Mouse (Mus musculus) midbrain, postnatal 0 days (tissue): Measurements from ENCODE around the gene Ldlrad3. TPM values are rescaled to one million over a fixed set of nuclear protein-coding genes. Genes with fewer than 3 reads are reported as not detected.
A peak's percentile ranks its signal among the peaks of the same experiment; 100 is the strongest.

Experiments used
- ATAC-seq: fragments of 200-750 bp; cut with Nextera tagmentation; 2 replicates; pipeline ENCODE4 v1.8.0; 2017; ENCODE audit warnings: moderate number of reproducible peaks, mild to moderate bottlenecking, moderate TSS enrichment, moderate library complexity; ENCODE audit not compliant: low FRiP score
- DNase-seq: peaks from one replicate; pipeline ENCODE4 v3.0.0-alpha.2; 2015; ENCODE audit warnings: low spot score
- H3K27ac ChIP-seq: fragments of 300-500 bp; sonication (generic); 2 replicates; pipeline ENCODE4 v1.5.1; 2014; ENCODE audit warnings: low read depth, mild to moderate bottlenecking, low read length, mixed read lengths
- H3K27me3 ChIP-seq: fragments of 300-500 bp; sonication (generic); 2 replicates; pipeline ENCODE4 v1.6.1; 2014; ENCODE audit warnings: low read length, control low read depth, mixed read lengths; ENCODE audit not compliant: insufficient read depth
- H3K36me3 ChIP-seq: fragments of 300-500 bp; sonication (generic); 2 replicates; pipeline ENCODE4 v1.6.1; 2014; ENCODE audit warnings: low read length, control low read depth, mixed read lengths; ENCODE audit not compliant: insufficient read depth
- H3K4me1 ChIP-seq: fragments of 300-500 bp; sonication (generic); 2 replicates; pipeline ENCODE4 v1.6.1; 2014; ENCODE audit warnings: mild to moderate bottlenecking, control low read depth, antibody characterized with exemption, low read length, mixed read lengths; ENCODE audit not compliant: insufficient read depth
- H3K4me2 ChIP-seq: fragments of 300-500 bp; sonication (generic); 2 replicates; pipeline ENCODE4 v1.6.1; 2014; ENCODE audit warnings: low read depth, mild to moderate bottlenecking, low read length, mixed read lengths; ENCODE audit not compliant: poor library complexity, severe bottlenecking
- H3K4me3 ChIP-seq: fragments of 300-500 bp; sonication (generic); 2 replicates; pipeline ENCODE4 v1.5.1; 2014; ENCODE audit warnings: low read depth, mild to moderate bottlenecking, low read length, moderate library complexity
- H3K9ac ChIP-seq: fragments of 300-500 bp; sonication (generic); replicated peaks from 2 replicates; pipeline ENCODE4 v1.6.1; 2014; ENCODE audit warnings: mild to moderate bottlenecking, low read length, moderate library complexity, mixed read lengths; ENCODE audit not compliant: poor library complexity, severe bottlenecking
- H3K9me3 ChIP-seq: fragments of 300-500 bp; sonication (generic); 2 replicates; pipeline ENCODE4 v1.6.1; 2016; ENCODE audit warnings: low read length, control low read depth
- CTCF ChIP-seq: IDR thresholded peaks from 2 replicates; pipeline ENCODE4 v1.5.1; 2016; ENCODE audit warnings: antibody characterized with exemption, mild to moderate bottlenecking
- WGBS: fragments of 180-500 bp; shearing (Covaris S2); extraction: QIAGEN DNeasy Blood & Tissue Kit; methylation state at CpG from one replicate; pipeline ENCODE4 v1.1.7; 2014; 5-methylcytosine and 5-hydroxymethylcytosine counted together
- polyA plus RNA-seq: library from polyadenylated mRNA; unstranded; fragments of >200 nt; fragmentation: Nextera tagmentation; extraction: Ambion mirVana; gene quantifications from 2 replicates; pipeline ENCODE4 v1.2.1, GENCODE M21; 2015
- total RNA-seq: library from RNA; depleted of rRNA; stranded (reverse); fragments of >200 nt; gene quantifications from 2 replicates; pipeline ENCODE4 v1.2.3, GENCODE M21; 2014

Ldlrad3 gene
- total and polyA plus RNA-seq, 2 experiments from 2014 or later: 18.4 to 25.0 TPM

DNA sequence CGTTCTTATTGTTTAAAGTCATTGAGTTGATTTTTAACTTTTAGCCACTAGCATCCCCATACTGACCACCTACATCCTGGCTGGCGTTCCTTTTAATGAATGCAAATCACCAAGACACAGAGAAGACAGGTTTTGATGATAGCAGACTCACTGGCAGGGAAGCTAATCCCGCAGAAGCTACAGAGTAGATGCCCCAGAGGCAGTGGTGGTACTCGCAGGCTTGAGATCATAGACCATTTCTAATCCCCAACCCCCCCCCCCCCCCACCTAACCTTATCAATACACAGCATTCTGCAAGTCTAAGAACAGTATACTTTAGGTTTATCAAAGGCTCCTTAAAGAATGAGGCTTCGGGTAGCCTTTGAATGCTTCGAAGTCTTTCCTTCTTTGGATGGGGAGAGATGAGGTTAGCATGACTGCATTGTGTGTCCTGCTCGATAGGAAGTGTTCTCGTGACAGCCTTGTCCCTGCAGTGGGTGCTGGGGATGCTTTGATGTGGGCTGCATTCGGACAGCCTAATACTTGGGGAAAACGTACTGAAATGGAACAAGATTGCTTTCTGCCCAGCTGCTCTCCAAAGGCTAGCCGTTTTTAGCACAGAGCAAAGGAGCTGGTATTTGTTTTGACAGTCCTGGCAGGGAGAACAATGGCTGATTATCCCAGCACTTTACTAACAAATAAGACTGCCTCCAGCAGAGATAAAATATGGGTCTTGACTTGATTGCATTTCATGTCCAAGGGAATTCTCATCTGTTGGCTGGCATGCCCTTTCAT lies 37.4 kb upstream of the Ldlrad3 start:
- H3K27ac ChIP-seq: 0 out of 2 replicates have a peak overlapping the region, but pooled peaks have one; percentile 1
- DNase-seq: peak; percentile 53
- peaks cover 7% of the 10 kb centered on the region; the same call in 1 of the 2 replicates for H3K4me1 ChIP-seq
- ATAC-seq: peak; percentile 49; the same call in 1 of the 2 replicates
- no peak for TF ChIP-seq CTCF
- no peaks in the 10 kb centered on the region for H3K9me3 ChIP-seq
- H3K36me3 ChIP-seq: no peaks in the 10 kb centered on the region
- H3K9ac ChIP-seq: no peak overlapping the region
- no peaks in the 10 kb centered on the region for H3K27me3 ChIP-seq
- H3K4me2 ChIP-seq: no peak overlapping the region
- H3K4me3 ChIP-seq: no peak overlapping the region
- WGBS: 6% methylated on average over 11 of the region's 11 CpGs

DNA sequence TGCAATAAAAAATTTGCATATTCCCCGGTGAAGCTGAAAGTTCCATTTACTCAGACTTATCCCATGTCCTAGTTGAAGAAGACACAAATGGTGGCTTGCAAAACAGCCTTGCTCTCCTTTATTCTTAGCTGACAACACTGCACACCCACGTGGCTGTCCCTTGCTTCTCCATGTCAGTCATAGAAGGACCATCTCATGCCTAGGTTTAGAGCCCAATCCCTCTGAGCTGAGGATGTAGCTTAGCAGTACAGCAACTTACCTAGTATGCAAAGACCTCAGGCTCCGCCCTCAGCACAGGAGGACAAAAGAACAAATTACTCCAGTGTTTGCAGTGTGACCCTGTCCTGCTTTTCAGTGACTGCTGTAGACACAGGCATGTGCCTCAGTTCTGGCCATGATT lies 36.6 kb upstream of the Ldlrad3 start:
- Histone ChIP-seq H3K4me3 (no peak overlapping the region), H3K9me3 (no peaks in the 10 kb centered on the region), H3K27ac (no peak overlapping the region), H3K36me3 (no peaks in the 10 kb centered on the region), H3K4me2 (no peak overlapping the region), H3K27me3 (no peaks in the 10 kb centered on the region), H3K9ac (no peak overlapping the region), H3K4me1 (peaks cover 7% of the 10 kb centered on the region; the same call in 1 of the 2 replicates)
- 57% methylated on average over 3 of the region's 3 CpGs for WGBS
- ATAC-seq (no peak), DNase-seq (no peak)
- TF ChIP-seq CTCF: no peak

DNA sequence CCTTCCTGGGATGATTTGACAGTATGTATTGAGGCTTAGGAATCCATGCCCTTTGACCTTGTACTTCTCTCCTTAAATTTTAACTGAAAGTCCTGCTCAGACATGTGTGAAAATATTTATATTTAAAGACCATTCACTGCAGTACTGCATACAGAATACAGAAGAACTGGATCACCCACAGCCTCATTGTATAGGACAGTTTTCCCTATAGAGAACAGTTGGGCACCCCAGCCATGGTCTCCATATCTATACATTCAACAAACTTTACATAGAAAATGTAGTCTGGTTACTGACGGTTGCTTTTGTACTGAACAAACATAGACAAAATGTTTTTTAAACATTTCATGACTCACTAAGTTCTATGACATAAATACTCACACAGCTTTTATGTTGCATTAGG lies 30.6 kb upstream of the Ldlrad3 start:
- Histone ChIP-seq H3K27me3 (no peaks in the 10 kb centered on the region), H3K4me1 (no peaks in the 10 kb centered on the region), H3K36me3 (no peaks in the 10 kb centered on the region), H3K4me3 (no peak overlapping the region), H3K9me3 (no peaks in the 10 kb centered on the region), H3K27ac (no peak overlapping the region), H3K9ac (no peak overlapping the region), H3K4me2 (no peak overlapping the region)
- WGBS: 98% methylated on average over 1 of the region's 1 CpGs
- ATAC-seq (no peak), DNase-seq (no peak)
- TF ChIP-seq CTCF: no peak

DNA sequence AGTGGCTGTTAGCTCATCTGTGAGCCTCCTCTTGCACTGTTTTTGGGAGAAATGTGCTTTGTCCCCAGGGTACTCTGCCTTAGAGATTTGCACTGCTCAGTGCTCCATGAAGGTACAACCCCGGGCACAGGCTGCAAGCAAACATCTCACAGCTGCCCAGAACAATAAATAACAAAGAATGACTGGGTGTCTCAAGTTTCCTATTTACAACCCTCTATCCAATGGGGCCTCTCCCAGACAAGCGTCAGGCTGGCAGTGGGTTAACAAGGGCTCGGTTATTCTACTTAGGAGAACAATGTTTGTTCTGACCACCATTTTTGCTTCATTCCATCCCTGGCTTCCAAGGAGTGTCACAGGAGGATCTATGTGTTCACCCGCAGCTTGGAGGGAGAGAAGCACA lies 25.9 kb upstream of the Ldlrad3 start:
- H3K27ac ChIP-seq: no peak overlapping the region
- no peaks in the 10 kb centered on the region for H3K36me3 ChIP-seq
- H3K9ac ChIP-seq: no peak overlapping the region
- TF ChIP-seq CTCF: no peak
- H3K9me3 ChIP-seq: no peaks in the 10 kb centered on the region
- no peaks in the 10 kb centered on the region for H3K4me1 ChIP-seq
- 33% methylated on average over 4 of the region's 4 CpGs for WGBS
- H3K4me2 ChIP-seq: no peak overlapping the region
- H3K27me3 ChIP-seq: no peaks in the 10 kb centered on the region
- DNase-seq (no peak), ATAC-seq (no peak)
- H3K4me3 ChIP-seq: no peak overlapping the region

DNA sequence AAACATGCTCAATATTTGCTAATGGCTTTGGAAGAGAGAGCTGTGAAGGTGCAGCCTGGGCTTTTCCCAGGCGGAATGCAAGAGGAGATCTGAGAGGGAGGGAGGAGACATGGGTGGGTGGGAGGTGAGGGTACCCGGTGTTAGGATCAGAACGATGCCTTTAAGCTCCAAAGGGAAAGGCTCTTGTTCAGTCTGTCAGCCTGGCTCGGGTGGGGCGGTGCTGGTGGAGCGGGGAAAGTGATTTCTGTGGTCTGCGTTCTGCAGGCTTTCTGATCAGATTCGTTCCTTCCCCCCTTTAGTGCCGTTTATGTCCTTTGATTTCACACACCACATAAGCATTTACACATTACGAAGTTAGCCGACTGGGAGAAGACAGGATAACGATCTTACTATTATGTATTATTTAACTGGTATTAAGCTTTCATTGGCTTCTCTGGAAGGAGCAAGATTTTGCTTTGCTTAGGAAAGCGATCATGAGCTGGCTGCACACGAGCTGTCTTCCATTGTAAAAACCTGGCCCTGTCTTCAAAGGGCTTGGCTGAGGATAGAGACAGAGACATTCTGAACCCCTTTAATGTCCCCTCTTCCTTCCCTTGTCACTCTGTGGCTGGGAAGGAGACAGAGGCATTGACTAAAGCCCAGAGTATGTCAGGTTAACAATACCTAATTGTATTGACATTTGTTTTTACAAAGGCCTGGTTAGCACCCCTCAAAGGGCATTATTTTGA lies 19.7 kb upstream of the Ldlrad3 start:
- peak overlapping the region; percentile 55 for H3K27ac ChIP-seq
- H3K9me3 ChIP-seq: no peaks in the 10 kb centered on the region
- no peak overlapping the region for H3K9ac ChIP-seq
- H3K27me3 ChIP-seq: no peaks in the 10 kb centered on the region
- H3K4me1 ChIP-seq: peaks cover 5% of the 10 kb centered on the region
- ATAC-seq (peak; percentile 20; the same call in 1 of the 2 replicates), DNase-seq (peak; percentile 43)
- H3K36me3 ChIP-seq: no peaks in the 10 kb centered on the region
- WGBS: 2% methylated on average over 14 of the region's 14 CpGs
- TF ChIP-seq CTCF: no peak
- H3K4me3 ChIP-seq: no peak overlapping the region
- H3K4me2 ChIP-seq: peak overlapping the region; percentile 33

DNA sequence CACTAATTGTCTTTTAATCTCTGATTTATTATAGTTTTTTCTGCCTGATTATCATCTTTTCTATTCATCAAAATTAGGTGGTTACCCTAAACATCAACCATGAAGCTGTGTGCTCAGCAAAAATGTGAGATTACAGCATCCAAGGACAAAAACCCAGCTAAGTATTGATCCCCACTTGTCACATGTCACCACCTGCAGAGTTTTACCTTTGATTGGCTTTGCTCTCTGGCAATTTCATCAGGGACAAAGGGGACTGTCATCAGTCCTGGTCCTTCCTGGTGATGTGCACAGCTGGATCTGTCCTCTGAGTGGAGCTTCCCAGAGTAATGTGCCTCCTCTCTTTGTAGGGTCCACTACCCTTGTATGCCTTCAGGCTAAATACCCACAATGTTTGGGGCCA lies 17.3 kb upstream of the Ldlrad3 start:
- ATAC-seq: no peak
- TF ChIP-seq CTCF: no peak

More for the DNA sequence above, 17.3 kb upstream of the Ldlrad3 start:
- Histone ChIP-seq H3K36me3 (no peaks in the 10 kb centered on the region), H3K4me2 (no peak overlapping the region), H3K9me3 (no peaks in the 10 kb centered on the region), H3K9ac (no peak overlapping the region), H3K27ac (no peak overlapping the region), H3K4me1 (peaks cover 5% of the 10 kb centered on the region), H3K4me3 (no peak overlapping the region), H3K27me3 (no peaks in the 10 kb centered on the region)
- no peak for DNase-seq
